Mouse (Mus musculus): ENCODE data around the gene Rpap3. TPM values are rescaled to one million over a fixed set of nuclear protein-coding genes. Genes with fewer than 3 reads are reported as not detected.
A peak's percentile ranks its signal among the peaks of the same experiment; 100 is the strongest.

Rpap3 gene
- polyA plus RNA-seq, 1 experiment from 2014 or later: 50.3 TPM

GRCm38 (mm10) chr15:97658755-97659116 lies 46.9 kb downstream of the Rpap3 start:
- Histone ChIP-seq H3K9ac (replicated peaks; ENCODE audit: low read length) (no peak overlapping the region), H3K36me3 (ENCODE audit: control insufficient read depth, insufficient read depth, low read length) (no peaks in the 10 kb centered on the region), H3K4me3 (replicated peaks; ENCODE audit: low read depth, low read length) (no peak overlapping the region), H3K27me3 (ENCODE audit: control insufficient read depth, insufficient read depth, low read length) (no peaks in the 10 kb centered on the region), H3K9me3 (ENCODE audit: control insufficient read depth, low read length) (no peaks in the 10 kb centered on the region), H3K4me1 (ENCODE audit: control insufficient read depth, insufficient read depth, low read length) (peaks cover 17% of the 10 kb centered on the region), H3K27ac (replicated peaks; ENCODE audit: low read depth, low read length) (peak overlapping the region; percentile 37; the same call in 1 of the 2 replicates), H3K4me2 (ENCODE audit: low read length) (peak overlapping the region; percentile 40)
- DNase-seq (no peak), ATAC-seq (ENCODE audit: low FRiP score, low TSS enrichment) (peak; percentile 11; the same call in 1 of the 2 replicates)
- WGBS: 41% methylated on average over 8 of the region's 8 CpGs

- peaks cover 17% of the 10 kb centered on the region for H3K4me1 ChIP-seq (ENCODE audit: control insufficient read depth, insufficient read depth, low read length)
- peak; percentile 64; the same call in 1 of the 2 replicates for ATAC-seq (ENCODE audit: low FRiP score, low TSS enrichment)
These were observed 47.5 kb downstream of the Rpap3 start for GRCm38 (mm10) chr15:97657856-97658754.

GRCm38 (mm10) chr15:97657420-97657819 lies 48.2 kb downstream of the Rpap3 start:
- H3K27ac ChIP-seq (replicated peaks; ENCODE audit: low read depth, low read length): no peak overlapping the region

More at GRCm38 (mm10) chr15:97657856-97658754, 47.5 kb downstream of the Rpap3 start:
- peak overlapping the region; percentile 37 for H3K27ac ChIP-seq (replicated peaks; ENCODE audit: low read depth, low read length)
- H3K9ac ChIP-seq (replicated peaks; ENCODE audit: low read length): no peak overlapping the region
- H3K9me3 ChIP-seq (ENCODE audit: control insufficient read depth, low read length): no peaks in the 10 kb centered on the region
- no peaks in the 10 kb centered on the region for H3K27me3 ChIP-seq (ENCODE audit: control insufficient read depth, insufficient read depth, low read length)
- DNase-seq: peak; percentile 76
- peak overlapping the region; percentile 40 for H3K4me2 ChIP-seq (ENCODE audit: low read length)
- 14% methylated on average over 26 of the region's 26 CpGs for WGBS
- no peak overlapping the region for H3K4me3 ChIP-seq (replicated peaks; ENCODE audit: low read depth, low read length)
- no peaks in the 10 kb centered on the region for H3K36me3 ChIP-seq (ENCODE audit: control insufficient read depth, insufficient read depth, low read length)

GRCm38 (mm10) chr15:97649726-97650125 lies 55.9 kb downstream of the Rpap3 start:
- H3K27ac ChIP-seq (replicated peaks; ENCODE audit: low read depth, low read length): no peak overlapping the region
- ATAC-seq (ENCODE audit: low FRiP score, low TSS enrichment) (no peak), DNase-seq (no peak)
- no peaks in the 10 kb centered on the region for H3K27me3 ChIP-seq (ENCODE audit: control insufficient read depth, insufficient read depth, low read length)
- H3K4me1 ChIP-seq (ENCODE audit: control insufficient read depth, insufficient read depth, low read length): peaks cover 7% of the 10 kb centered on the region
- H3K4me3 ChIP-seq (replicated peaks; ENCODE audit: low read depth, low read length): no peak overlapping the region
- WGBS: 79% methylated on average over 4 of the region's 4 CpGs
- no peak overlapping the region for H3K9ac ChIP-seq (replicated peaks; ENCODE audit: low read length)
- H3K4me2 ChIP-seq (ENCODE audit: low read length): no peak overlapping the region
- H3K9me3 ChIP-seq (ENCODE audit: control insufficient read depth, low read length): no peaks in the 10 kb centered on the region
- no peaks in the 10 kb centered on the region for H3K36me3 ChIP-seq (ENCODE audit: control insufficient read depth, insufficient read depth, low read length)

More at GRCm38 (mm10) chr15:97657420-97657819, 48.2 kb downstream of the Rpap3 start:
- H3K4me3 ChIP-seq (replicated peaks; ENCODE audit: low read depth, low read length): no peak overlapping the region
- no peak for ATAC-seq (ENCODE audit: low FRiP score, low TSS enrichment)
- H3K27me3 ChIP-seq (ENCODE audit: control insufficient read depth, insufficient read depth, low read length): no peaks in the 10 kb centered on the region
- peaks cover 17% of the 10 kb centered on the region for H3K4me1 ChIP-seq (ENCODE audit: control insufficient read depth, insufficient read depth, low read length)
- H3K9me3 ChIP-seq (ENCODE audit: control insufficient read depth, low read length): no peaks in the 10 kb centered on the region
- 0 out of 2 replicates have a peak overlapping the region, but pooled peaks have one; percentile 40 for H3K4me2 ChIP-seq (ENCODE audit: low read length)
- H3K36me3 ChIP-seq (ENCODE audit: control insufficient read depth, insufficient read depth, low read length): no peaks in the 10 kb centered on the region
- H3K9ac ChIP-seq (replicated peaks; ENCODE audit: low read length): no peak overlapping the region
- 87% methylated on average over 14 of the region's 14 CpGs for WGBS
- DNase-seq: peak; percentile 46

GRCm38 (mm10) chr15:97648176-97648575 lies 57.4 kb downstream of the Rpap3 start:
- Histone ChIP-seq H3K27ac (replicated peaks; ENCODE audit: low read depth, low read length) (no peak overlapping the region), H3K4me3 (replicated peaks; ENCODE audit: low read depth, low read length) (no peak overlapping the region), H3K9ac (replicated peaks; ENCODE audit: low read length) (no peak overlapping the region), H3K27me3 (ENCODE audit: control insufficient read depth, insufficient read depth, low read length) (no peaks in the 10 kb centered on the region), H3K9me3 (ENCODE audit: control insufficient read depth, low read length) (no peaks in the 10 kb centered on the region), H3K4me2 (ENCODE audit: low read length) (no peak overlapping the region), H3K36me3 (ENCODE audit: control insufficient read depth, insufficient read depth, low read length) (no peaks in the 10 kb centered on the region), H3K4me1 (ENCODE audit: control insufficient read depth, insufficient read depth, low read length) (peaks cover 7% of the 10 kb centered on the region)
- DNase-seq: peak; percentile 53
- WGBS: 77% methylated on average over 18 of the region's 18 CpGs
- ATAC-seq (ENCODE audit: low FRiP score, low TSS enrichment): no peak

GRCm38 (mm10) chr15:97646426-97646825 lies 59.2 kb downstream of the Rpap3 start:
- WGBS: 31% methylated on average over 7 of the region's 7 CpGs
- H3K4me2 ChIP-seq (ENCODE audit: low read length): no peak overlapping the region
- ATAC-seq (ENCODE audit: low FRiP score, low TSS enrichment) (no peak), DNase-seq (peak; percentile 58)
- peak overlapping the region; percentile 32; the same call in 1 of the 2 replicates for H3K27ac ChIP-seq (replicated peaks; ENCODE audit: low read depth, low read length)
- H3K27me3 ChIP-seq (ENCODE audit: control insufficient read depth, insufficient read depth, low read length): no peaks in the 10 kb centered on the region
- H3K9ac ChIP-seq (replicated peaks; ENCODE audit: low read length): no peak overlapping the region
- peaks cover 7% of the 10 kb centered on the region for H3K4me1 ChIP-seq (ENCODE audit: control insufficient read depth, insufficient read depth, low read length)
- no peak overlapping the region for H3K4me3 ChIP-seq (replicated peaks; ENCODE audit: low read depth, low read length)
- H3K9me3 ChIP-seq (ENCODE audit: control insufficient read depth, low read length): no peaks in the 10 kb centered on the region
- no peaks in the 10 kb centered on the region for H3K36me3 ChIP-seq (ENCODE audit: control insufficient read depth, insufficient read depth, low read length)

- Histone ChIP-seq H3K4me3 (replicated peaks; ENCODE audit: low read depth, low read length) (no peak overlapping the region), H3K27ac (replicated peaks; ENCODE audit: low read depth, low read length) (no peak overlapping the region), H3K9ac (replicated peaks; ENCODE audit: low read length) (no peak overlapping the region), H3K36me3 (ENCODE audit: control insufficient read depth, insufficient read depth, low read length) (no peaks in the 10 kb centered on the region), H3K4me2 (ENCODE audit: low read length) (no peak overlapping the region), H3K27me3 (ENCODE audit: control insufficient read depth, insufficient read depth, low read length) (no peaks in the 10 kb centered on the region), H3K9me3 (ENCODE audit: control insufficient read depth, low read length) (no peaks in the 10 kb centered on the region), H3K4me1 (ENCODE audit: control insufficient read depth, insufficient read depth, low read length) (peaks cover 7% of the 10 kb centered on the region)
- 96% methylated on average over 4 of the region's 4 CpGs for WGBS
- DNase-seq (no peak), ATAC-seq (ENCODE audit: low FRiP score, low TSS enrichment) (no peak)
These were observed 61.6 kb downstream of the Rpap3 start for GRCm38 (mm10) chr15:97643986-97644385.
